Mouse (Mus musculus): ENCODE data around the gene Krtap4-7. TPM values are rescaled to one million over a fixed set of nuclear protein-coding genes. Genes with fewer than 3 reads are reported as not detected.

The Krtap4-7 gene
- polyA plus RNA-seq, 1 experiment from 2014 or later = not detected

Other genes starting within 250 kb of the Krtap4-7 start
- gene Krt12, start 221.8 kb downstream of the Krtap4-7 start, polyA plus RNA-seq (2016; fragmentation: Nextera tagmentation; extraction: Ambion mirVana) = not detected in 2 replicates
- gene Krt20, start 205.9 kb downstream of the Krtap4-7 start, polyA plus RNA-seq (2016; fragmentation: Nextera tagmentation; extraction: Ambion mirVana) = 0.09 and 0.20 TPM in 2 replicates
- gene Krt23, start 151.0 kb downstream of the Krtap4-7 start, polyA plus RNA-seq (2016; fragmentation: Nextera tagmentation; extraction: Ambion mirVana) = not detected in 2 replicates
- gene Krt39, start 122.8 kb downstream of the Krtap4-7 start, polyA plus RNA-seq (2016; fragmentation: Nextera tagmentation; extraction: Ambion mirVana) = not detected in 2 replicates
- gene Krt40, start 100.9 kb downstream of the Krtap4-7 start, polyA plus RNA-seq (2016; fragmentation: Nextera tagmentation; extraction: Ambion mirVana) = not detected in 2 replicates
- gene Krtap3-3, start 93.2 kb downstream of the Krtap4-7 start, polyA plus RNA-seq (2016; fragmentation: Nextera tagmentation; extraction: Ambion mirVana) = not detected in 2 replicates
- not detected in 2 replicates for gene Krtap3-2, start 87.2 kb downstream of the Krtap4-7 start, polyA plus RNA-seq (2016; fragmentation: Nextera tagmentation; extraction: Ambion mirVana)
- not detected in 2 replicates for gene Gm11939, start 84.6 kb downstream of the Krtap4-7 start, polyA plus RNA-seq (2016; fragmentation: Nextera tagmentation; extraction: Ambion mirVana)
- not detected in 2 replicates for gene Krtap3-1, start 77.5 kb downstream of the Krtap4-7 start, polyA plus RNA-seq (2016; fragmentation: Nextera tagmentation; extraction: Ambion mirVana)
- not detected in 2 replicates for gene Krtap1-5, start 63.1 kb downstream of the Krtap4-7 start, polyA plus RNA-seq (2016; fragmentation: Nextera tagmentation; extraction: Ambion mirVana)
- gene Krtap1-4, start 60.4 kb downstream of the Krtap4-7 start, polyA plus RNA-seq (2016; fragmentation: Nextera tagmentation; extraction: Ambion mirVana) = not detected in 2 replicates
- not detected in 2 replicates for gene Krtap1-3, start 52.8 kb downstream of the Krtap4-7 start, polyA plus RNA-seq (2016; fragmentation: Nextera tagmentation; extraction: Ambion mirVana)
- not detected in 2 replicates for gene Krtap9-3, start 46.0 kb downstream of the Krtap4-7 start, polyA plus RNA-seq (2016; fragmentation: Nextera tagmentation; extraction: Ambion mirVana)
- gene Gm11938, start 40.8 kb downstream of the Krtap4-7 start, polyA plus RNA-seq (2016; fragmentation: Nextera tagmentation; extraction: Ambion mirVana) = not detected in 2 replicates
- gene Gm11937, start 33.9 kb downstream of the Krtap4-7 start, polyA plus RNA-seq (2016; fragmentation: Nextera tagmentation; extraction: Ambion mirVana) = not detected in 2 replicates
- gene Krtap2-4, start 29.2 kb downstream of the Krtap4-7 start, polyA plus RNA-seq (2016; fragmentation: Nextera tagmentation; extraction: Ambion mirVana) = not detected in 2 replicates
- gene Gm11562, start 23.7 kb downstream of the Krtap4-7 start, polyA plus RNA-seq (2016; fragmentation: Nextera tagmentation; extraction: Ambion mirVana) = not detected in 2 replicates
- not detected in 2 replicates for gene Krtap4-1, start 15.9 kb downstream of the Krtap4-7 start, polyA plus RNA-seq (2016; fragmentation: Nextera tagmentation; extraction: Ambion mirVana)
- not detected in 2 replicates for gene Krtap4-2, start 9.0 kb downstream of the Krtap4-7 start, polyA plus RNA-seq (2016; fragmentation: Nextera tagmentation; extraction: Ambion mirVana)
- not detected in 2 replicates for gene Gm11555, start 6.1 kb upstream of the Krtap4-7 start, polyA plus RNA-seq (2016; fragmentation: Nextera tagmentation; extraction: Ambion mirVana)
- gene Gm11563, start 14.9 kb upstream of the Krtap4-7 start, polyA plus RNA-seq (2016; fragmentation: Nextera tagmentation; extraction: Ambion mirVana) = not detected in 2 replicates
- gene Krtap4-6, start 21.9 kb upstream of the Krtap4-7 start, polyA plus RNA-seq (2016; fragmentation: Nextera tagmentation; extraction: Ambion mirVana) = not detected in 2 replicates
- not detected in 2 replicates for gene Gm14190, start 46.7 kb upstream of the Krtap4-7 start, polyA plus RNA-seq (2016; fragmentation: Nextera tagmentation; extraction: Ambion mirVana)
- gene Gm14180, start 90.2 kb upstream of the Krtap4-7 start, polyA plus RNA-seq (2016; fragmentation: Nextera tagmentation; extraction: Ambion mirVana) = not detected in 2 replicates
- gene Gm11595, start 128.8 kb upstream of the Krtap4-7 start, polyA plus RNA-seq (2016; fragmentation: Nextera tagmentation; extraction: Ambion mirVana) = not detected in 2 replicates
- gene Krtap4-8, start 136.6 kb upstream of the Krtap4-7 start, polyA plus RNA-seq (2016; fragmentation: Nextera tagmentation; extraction: Ambion mirVana) = not detected in 2 replicates
- gene Krtap4-9, start 141.1 kb upstream of the Krtap4-7 start, polyA plus RNA-seq (2016; fragmentation: Nextera tagmentation; extraction: Ambion mirVana) = not detected in 2 replicates
- not detected in 2 replicates for gene Gm11596, start 149.4 kb upstream of the Krtap4-7 start, polyA plus RNA-seq (2016; fragmentation: Nextera tagmentation; extraction: Ambion mirVana)
- gene Gm11569, start 154.8 kb upstream of the Krtap4-7 start, polyA plus RNA-seq (2016; fragmentation: Nextera tagmentation; extraction: Ambion mirVana) = not detected in 2 replicates
- gene Gm11554, start 160.4 kb upstream of the Krtap4-7 start, polyA plus RNA-seq (2016; fragmentation: Nextera tagmentation; extraction: Ambion mirVana) = not detected in 2 replicates
- not detected in 2 replicates for gene Krtap4-13, start 165.8 kb upstream of the Krtap4-7 start, polyA plus RNA-seq (2016; fragmentation: Nextera tagmentation; extraction: Ambion mirVana)
- not detected in 2 replicates for gene Gm11564, start 171.6 kb upstream of the Krtap4-7 start, polyA plus RNA-seq (2016; fragmentation: Nextera tagmentation; extraction: Ambion mirVana)
- not detected in 2 replicates for gene 2300003K06Rik, start 194.0 kb upstream of the Krtap4-7 start, polyA plus RNA-seq (2016; fragmentation: Nextera tagmentation; extraction: Ambion mirVana)
- gene Krtap4-16, start 207.5 kb upstream of the Krtap4-7 start, polyA plus RNA-seq (2016; fragmentation: Nextera tagmentation; extraction: Ambion mirVana) = not detected in 2 replicates
- not detected in 2 replicates for gene Gm11568, start 213.8 kb upstream of the Krtap4-7 start, polyA plus RNA-seq (2016; fragmentation: Nextera tagmentation; extraction: Ambion mirVana)
- not detected in 2 replicates for gene Gm11559, start 220.4 kb upstream of the Krtap4-7 start, polyA plus RNA-seq (2016; fragmentation: Nextera tagmentation; extraction: Ambion mirVana)
- not detected in 2 replicates for gene Krtap9-1, start 229.3 kb upstream of the Krtap4-7 start, polyA plus RNA-seq (2016; fragmentation: Nextera tagmentation; extraction: Ambion mirVana)
- not detected in 2 replicates for gene Gm11567, start 235.1 kb upstream of the Krtap4-7 start, polyA plus RNA-seq (2016; fragmentation: Nextera tagmentation; extraction: Ambion mirVana)

Measured in midbrain, embryonic 12.5 days (tissue).